Mouse (Mus musculus) stomach, postnatal 0 days (tissue): ENCODE measurements around the gene Plekhg6.
A peak's percentile ranks its signal among the peaks of the same experiment; 100 is the strongest.

Source experiments
- CTCF ChIP-seq: IDR thresholded peaks from 2 replicates; pipeline ENCODE4 v1.5.1; 2016; ENCODE audit warnings: antibody characterized with exemption, low read depth, mild to moderate bottlenecking, moderate library complexity
- EP300 ChIP-seq: optimal IDR thresholded peaks from 2 replicates; pipeline ENCODE3; 2016; ENCODE audit warnings: antibody characterized with exemption

GRCm38 (mm10) chr6:125366133-125366532, 14.5 kb downstream of the Plekhg6 start:
- TF ChIP-seq CTCF (peak; percentile 59), EP300 (no peak)
